Mouse (Mus musculus): ENCODE results near the gene Aplp1. TPM values are rescaled to one million over a fixed set of nuclear protein-coding genes. Genes with fewer than 3 reads are reported as not detected.

Aplp1 gene
- polyA plus RNA-seq, 1 experiment = 78.2 TPM

DNA sequence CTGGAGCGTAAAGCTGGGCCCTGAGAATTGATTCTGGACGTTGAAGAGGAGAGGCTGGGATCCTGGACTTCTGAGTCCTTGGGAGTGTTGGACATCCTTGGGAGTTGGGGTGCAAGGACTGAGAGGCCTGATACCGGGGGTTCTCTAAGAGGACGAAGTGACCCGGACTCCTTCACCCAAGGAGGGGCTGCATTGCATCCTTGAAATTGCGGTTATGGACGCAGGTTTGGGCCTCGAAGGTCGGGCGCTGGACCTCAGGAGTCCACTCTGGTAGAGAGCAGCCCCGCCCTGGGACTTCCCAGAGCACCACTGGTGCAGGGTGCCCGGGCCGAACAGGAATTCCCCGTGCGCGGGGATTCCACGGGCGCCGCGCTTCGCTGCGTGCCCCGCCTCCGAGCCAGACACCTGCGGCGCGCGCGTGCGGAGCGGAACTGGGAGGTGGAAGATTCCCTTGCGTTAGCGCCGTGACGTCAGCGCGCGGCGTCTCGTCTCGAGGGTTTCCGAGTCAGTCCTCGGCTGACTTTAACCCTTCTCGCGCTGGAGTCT, 23.4 kb downstream of the Aplp1 start:
- TF ChIP-seq CTCF (IDR thresholded peaks at IDR 0.05; ENCODE audit: low read depth, low read length) (no peak), EP300 (IDR thresholded peaks at IDR 0.05; ENCODE audit: insufficient read depth, low read depth, low read length) (no peak), POLR2A (IDR thresholded peaks at IDR 0.05; ENCODE audit: insufficient read depth, low read length) (no peak)
- Histone ChIP-seq H3K9ac (ENCODE audit: low read depth, poor library complexity, severe bottlenecking) (peak overlapping the region; percentile 82), H3K27ac (ENCODE audit: insufficient read depth, low read length) (0 out of 2 replicates have a peak overlapping the region, but pooled peaks have one; percentile 12), H3K4me3 (ENCODE audit: low read depth, low read length) (peak overlapping the region; percentile 71), H3K4me1 (ENCODE audit: control insufficient read depth, insufficient read depth, low read length) (no peaks in the 10 kb centered on the region), H3K9me3 (replicated peaks; ENCODE audit: control insufficient read depth, insufficient read depth, low read length, poor library complexity, severe bottlenecking) (no peaks in the 10 kb centered on the region), H3K27me3 (ENCODE audit: control insufficient read depth, insufficient read depth, low read length, poor library complexity, severe bottlenecking) (no peaks in the 10 kb centered on the region), H3K36me3 (ENCODE audit: control insufficient read depth, insufficient read depth, low read length, poor library complexity, severe bottlenecking) (peaks cover 19% of the 10 kb centered on the region)

DNA sequence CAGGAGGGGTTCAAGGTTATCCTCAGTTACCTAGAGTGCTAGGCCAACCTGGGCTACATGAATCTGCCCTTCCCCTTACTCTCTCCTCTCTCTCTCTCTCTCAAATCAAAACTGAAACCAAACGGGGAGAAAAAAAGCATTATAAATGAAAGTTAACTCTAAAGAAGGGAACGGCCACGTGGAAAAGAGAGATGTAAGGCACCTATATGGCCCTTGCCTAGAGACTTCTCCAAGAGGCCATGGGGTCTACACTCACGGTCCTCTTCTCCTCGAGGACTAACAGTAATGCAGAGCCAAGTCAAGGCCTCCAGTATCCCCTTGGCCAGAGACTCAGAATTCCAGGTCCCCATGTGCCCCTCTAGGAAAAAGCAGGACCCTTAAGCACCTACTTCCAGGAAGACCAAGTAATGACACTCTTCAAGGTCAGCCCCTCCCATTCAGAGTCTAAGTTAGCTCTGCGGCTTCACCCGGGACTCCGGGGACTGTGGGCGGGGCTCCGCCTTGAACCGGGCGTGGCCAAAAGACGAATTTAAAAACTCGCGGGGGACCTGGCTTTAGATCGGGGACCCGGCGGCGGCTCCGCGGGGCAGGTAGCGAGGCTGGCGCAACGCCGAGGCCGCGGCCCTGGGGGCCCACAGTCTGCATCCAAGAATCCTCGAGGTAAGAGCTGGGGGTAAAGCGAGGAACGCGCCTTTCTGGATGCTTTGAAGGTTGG, 24.0 kb downstream of the Aplp1 start, which contains the start of gene Nfkbid:
Gene Nfkbid (plus strand): TSS at position 558 of the 715 bp plus-strand sequence.
- peak within 1 kb of the TSS; percentile 71 for H3K4me3 ChIP-seq (ENCODE audit: low read depth, low read length)
- peak within 1 kb of the TSS; percentile 30; the same call in 1 of the 2 replicates for H3K27ac ChIP-seq (ENCODE audit: insufficient read depth, low read length)
- no peak for TF ChIP-seq EP300 (IDR thresholded peaks at IDR 0.05; ENCODE audit: insufficient read depth, low read depth, low read length)
- TF ChIP-seq CTCF (IDR thresholded peaks at IDR 0.05; ENCODE audit: low read depth, low read length) = no peak
- peak; percentile 55 for TF ChIP-seq POLR2A (IDR thresholded peaks at IDR 0.05; ENCODE audit: insufficient read depth, low read length)
- H3K9me3 ChIP-seq (replicated peaks; ENCODE audit: control insufficient read depth, insufficient read depth, low read length, poor library complexity, severe bottlenecking) = no peaks in the 10 kb centered on the region
- H3K9ac ChIP-seq (ENCODE audit: low read depth, poor library complexity, severe bottlenecking) = peak within 1 kb of the TSS; percentile 82
- H3K36me3 ChIP-seq (ENCODE audit: control insufficient read depth, insufficient read depth, low read length, poor library complexity, severe bottlenecking) = peaks cover 18% of the 10 kb centered on the region
- no peaks in the 10 kb centered on the region for H3K4me1 ChIP-seq (ENCODE audit: control insufficient read depth, insufficient read depth, low read length)
- no peaks in the 10 kb centered on the region for H3K27me3 ChIP-seq (ENCODE audit: control insufficient read depth, insufficient read depth, low read length, poor library complexity, severe bottlenecking)

DNA sequence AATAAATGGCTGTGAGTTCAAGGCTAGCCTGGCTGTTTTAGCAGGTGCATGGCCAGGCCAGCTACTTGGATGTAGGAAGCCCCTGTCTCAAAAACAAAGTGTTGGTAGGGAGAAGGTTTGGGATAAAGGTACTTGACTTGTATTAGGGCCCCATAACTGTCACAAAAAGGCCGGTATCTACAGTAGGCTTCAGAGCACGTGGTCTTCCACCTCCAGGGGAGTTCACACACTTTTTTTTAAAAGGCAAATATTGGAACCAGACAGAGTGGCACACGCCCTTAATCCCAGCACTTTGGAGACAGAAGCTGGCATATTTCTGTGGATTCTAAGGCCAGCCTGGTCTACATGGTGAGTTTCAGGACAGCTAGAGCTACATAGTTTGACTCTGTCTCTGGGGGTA, 24.7 kb downstream of the Aplp1 start:
- H3K27me3 ChIP-seq (ENCODE audit: control insufficient read depth, insufficient read depth, low read length, poor library complexity, severe bottlenecking) = no peaks in the 10 kb centered on the region
- H3K4me3 ChIP-seq (ENCODE audit: low read depth, low read length) = no peak overlapping the region
- no peak for TF ChIP-seq POLR2A (IDR thresholded peaks at IDR 0.05; ENCODE audit: insufficient read depth, low read length)
- TF ChIP-seq CTCF (IDR thresholded peaks at IDR 0.05; ENCODE audit: low read depth, low read length) = no peak
- TF ChIP-seq EP300 (IDR thresholded peaks at IDR 0.05; ENCODE audit: insufficient read depth, low read depth, low read length) = no peak
- H3K9me3 ChIP-seq (replicated peaks; ENCODE audit: control insufficient read depth, insufficient read depth, low read length, poor library complexity, severe bottlenecking) = no peaks in the 10 kb centered on the region
- H3K27ac ChIP-seq (ENCODE audit: insufficient read depth, low read length) = no peak overlapping the region
- H3K9ac ChIP-seq (ENCODE audit: low read depth, poor library complexity, severe bottlenecking) = no peak overlapping the region
- peaks cover 13% of the 10 kb centered on the region for H3K36me3 ChIP-seq (ENCODE audit: control insufficient read depth, insufficient read depth, low read length, poor library complexity, severe bottlenecking)
- H3K4me1 ChIP-seq (ENCODE audit: control insufficient read depth, insufficient read depth, low read length) = no peaks in the 10 kb centered on the region

DNA sequence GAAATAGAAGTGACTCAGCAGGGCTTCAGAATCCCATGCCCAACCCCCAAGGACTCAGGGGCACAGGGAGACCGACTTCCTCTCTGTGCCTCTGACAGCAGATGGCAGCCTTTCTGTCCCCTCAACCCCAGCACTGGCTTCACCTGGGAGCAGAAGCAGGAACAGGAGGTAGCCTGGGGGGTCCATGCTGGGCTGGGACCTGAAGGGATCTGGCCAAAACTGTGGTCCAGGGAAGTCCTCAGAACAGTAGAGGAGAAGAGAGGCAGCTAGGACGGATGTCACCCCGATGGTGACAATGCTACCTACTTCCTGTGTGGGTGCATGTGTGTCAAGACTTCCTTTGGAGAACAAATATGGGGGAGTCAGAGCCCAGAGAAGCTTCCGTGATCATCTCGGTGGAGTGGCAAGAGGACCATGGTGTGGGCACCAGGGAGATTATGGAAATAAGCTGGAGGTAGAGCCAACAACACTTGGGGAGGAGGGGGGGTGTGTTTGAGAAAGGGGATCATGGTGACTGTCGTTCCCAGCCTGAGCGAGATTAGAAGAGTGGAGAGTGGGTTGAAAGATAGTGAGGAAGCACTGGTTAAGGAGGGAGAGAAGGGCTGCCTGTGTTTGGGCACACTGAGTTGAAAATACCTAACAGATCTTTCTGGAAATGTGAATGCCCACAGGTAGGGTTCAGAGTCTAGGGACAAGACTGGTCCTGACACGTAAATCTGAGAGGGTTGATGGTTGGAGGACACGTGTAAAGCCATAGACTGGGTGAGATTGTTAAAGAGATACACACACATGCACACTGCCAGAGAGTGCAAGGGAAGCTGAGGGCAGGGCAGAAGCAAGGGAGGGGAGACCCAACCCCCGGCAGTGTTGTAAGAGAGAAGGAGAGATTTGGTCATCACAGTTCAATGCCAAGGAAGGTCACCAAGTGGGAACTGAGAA, 25.5 kb downstream of the Aplp1 start, which contains the start of gene Hcst:
Gene Hcst (minus strand): TSS at position 294 of the 939 bp plus-strand sequence.
- H3K4me3 ChIP-seq (ENCODE audit: low read depth, low read length) = no peak within 1 kb of the TSS
- H3K4me1 ChIP-seq (ENCODE audit: control insufficient read depth, insufficient read depth, low read length) = no peaks in the 10 kb centered on the region
- no peak within 1 kb of the TSS for H3K27ac ChIP-seq (ENCODE audit: insufficient read depth, low read length)
- no peak within 1 kb of the TSS for H3K9ac ChIP-seq (ENCODE audit: low read depth, poor library complexity, severe bottlenecking)
- H3K9me3 ChIP-seq (replicated peaks; ENCODE audit: control insufficient read depth, insufficient read depth, low read length, poor library complexity, severe bottlenecking) = no peaks in the 10 kb centered on the region
- H3K36me3 ChIP-seq (ENCODE audit: control insufficient read depth, insufficient read depth, low read length, poor library complexity, severe bottlenecking) = peaks cover 6% of the 10 kb centered on the region
- no peak for TF ChIP-seq EP300 (IDR thresholded peaks at IDR 0.05; ENCODE audit: insufficient read depth, low read depth, low read length)
- peak; percentile 4 for TF ChIP-seq CTCF (IDR thresholded peaks at IDR 0.05; ENCODE audit: low read depth, low read length)
- no peaks in the 10 kb centered on the region for H3K27me3 ChIP-seq (ENCODE audit: control insufficient read depth, insufficient read depth, low read length, poor library complexity, severe bottlenecking)

DNA sequence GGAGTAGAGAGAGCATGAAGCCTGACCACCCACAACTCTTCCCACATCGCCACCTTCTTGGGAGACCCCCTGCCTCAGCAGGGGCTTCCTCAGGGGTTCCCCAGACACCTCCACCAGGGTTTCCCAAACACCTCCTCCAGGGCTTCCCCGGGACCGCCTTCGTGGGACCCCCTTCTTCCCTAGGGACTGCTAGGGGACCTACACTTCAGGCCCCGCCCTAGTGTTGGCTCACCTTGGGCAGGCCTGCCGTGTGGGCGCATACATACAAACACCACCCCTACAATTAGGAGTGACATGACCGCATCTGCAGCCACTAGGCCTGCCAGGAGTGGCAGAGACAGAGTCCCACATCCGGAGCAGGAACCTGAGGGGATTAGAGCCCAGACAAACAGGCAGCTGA, 27.5 kb downstream of the Aplp1 start:
- Histone ChIP-seq H3K4me3 (ENCODE audit: low read depth, low read length) (no peak overlapping the region), H3K9me3 (replicated peaks; ENCODE audit: control insufficient read depth, insufficient read depth, low read length, poor library complexity, severe bottlenecking) (no peaks in the 10 kb centered on the region), H3K27ac (ENCODE audit: insufficient read depth, low read length) (no peak overlapping the region), H3K4me1 (ENCODE audit: control insufficient read depth, insufficient read depth, low read length) (no peaks in the 10 kb centered on the region), H3K27me3 (ENCODE audit: control insufficient read depth, insufficient read depth, low read length, poor library complexity, severe bottlenecking) (no peaks in the 10 kb centered on the region), H3K9ac (ENCODE audit: low read depth, poor library complexity, severe bottlenecking) (0 out of 2 replicates have a peak overlapping the region, but pooled peaks have one; percentile 5), H3K36me3 (ENCODE audit: control insufficient read depth, insufficient read depth, low read length, poor library complexity, severe bottlenecking) (no peaks in the 10 kb centered on the region)
- TF ChIP-seq EP300 (IDR thresholded peaks at IDR 0.05; ENCODE audit: insufficient read depth, low read depth, low read length) = no peak
- no peak for TF ChIP-seq CTCF (IDR thresholded peaks at IDR 0.05; ENCODE audit: low read depth, low read length)
- TF ChIP-seq POLR2A (IDR thresholded peaks at IDR 0.05; ENCODE audit: insufficient read depth, low read length) = no peak
